Mouse (Mus musculus) T-helper 1 cell (primary cell): ENCODE measurements around the gene Fndc5.

Experiments used
- in situ Hi-C: fragments of 300-600 bp; cut with MboI, MseI; formaldehyde crosslinking; loops from one replicate; pipeline ENCODE4 v1.15.1; 2025; ENCODE audit warnings: high pct_unique_total_duplicates

Gene Fndc5

DNA sequence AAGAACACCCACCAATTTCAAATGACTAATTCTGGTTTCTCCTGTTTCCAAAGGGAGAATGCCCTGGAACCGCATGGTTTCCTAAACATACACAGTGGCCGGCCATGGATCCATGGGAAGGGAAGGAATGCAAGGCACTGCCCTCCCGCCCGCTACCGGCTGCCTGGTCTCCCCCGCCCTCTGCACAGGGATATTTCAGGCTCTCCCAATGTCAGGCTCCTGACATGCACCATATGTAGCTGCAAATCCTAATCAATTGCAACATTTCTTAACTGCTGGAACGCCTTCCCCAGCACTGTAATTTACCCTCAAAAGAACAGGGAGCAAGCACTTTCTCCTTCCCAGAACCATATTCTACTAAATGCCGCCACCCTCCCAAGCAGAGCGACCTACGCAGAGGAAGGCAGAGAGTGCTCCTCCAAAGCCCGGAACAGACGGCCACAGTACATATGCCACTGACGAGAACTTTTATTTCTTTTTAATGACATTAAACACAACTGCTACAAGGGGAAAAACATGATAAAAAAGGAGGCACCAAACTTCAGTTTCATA is 10.8 kb downstream of the Fndc5 start:
- in situ Hi-C loops: no loop called here

DNA sequence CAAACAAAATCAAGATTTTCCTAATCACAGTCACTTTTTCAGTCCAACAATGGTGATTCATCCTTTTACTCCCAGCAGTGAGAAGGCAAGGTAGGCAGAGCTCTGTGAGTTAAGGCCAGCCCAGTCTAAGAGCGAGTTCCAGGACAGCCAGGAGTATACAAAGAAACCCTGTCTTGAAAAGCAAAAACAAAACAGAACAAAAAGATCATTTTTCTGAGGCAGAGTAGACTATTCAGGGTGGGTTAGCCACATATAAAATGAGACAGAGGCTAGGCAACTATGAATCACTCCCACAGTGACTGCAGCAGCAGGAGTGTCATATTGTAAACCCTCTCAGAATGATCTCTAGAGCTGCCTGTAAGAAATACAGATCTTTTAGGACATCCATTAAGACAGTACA is 12.5 kb downstream of the Fndc5 start:
- in situ Hi-C loops: no loop called here

DNA sequence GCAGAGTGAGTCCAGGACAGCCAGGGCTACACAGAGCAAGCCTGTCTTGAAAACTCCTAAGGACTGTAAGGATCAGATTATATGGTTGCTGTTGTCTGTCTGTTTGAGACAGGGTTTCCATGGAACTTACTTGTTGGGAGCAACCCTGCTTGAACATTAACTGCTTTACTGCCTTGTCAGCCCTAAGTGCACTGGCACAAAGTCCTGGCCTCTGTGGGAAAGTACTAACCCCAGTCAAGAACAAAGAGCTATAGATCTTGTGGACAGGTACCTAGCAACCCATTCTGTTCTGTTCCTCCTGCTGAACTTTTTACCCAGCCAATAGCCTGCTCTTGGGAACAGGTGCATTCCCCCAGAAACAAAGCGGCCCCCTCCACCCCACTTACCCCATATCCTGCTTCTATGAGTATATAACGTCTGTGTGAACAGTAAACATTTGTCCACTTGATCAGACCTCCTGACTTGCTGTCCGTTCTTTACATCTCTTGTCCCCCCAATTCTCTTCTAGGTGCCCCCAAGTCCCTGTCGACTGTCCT is 14.5 kb downstream of the Fndc5 start:
- in situ Hi-C loops: no loop called here

DNA sequence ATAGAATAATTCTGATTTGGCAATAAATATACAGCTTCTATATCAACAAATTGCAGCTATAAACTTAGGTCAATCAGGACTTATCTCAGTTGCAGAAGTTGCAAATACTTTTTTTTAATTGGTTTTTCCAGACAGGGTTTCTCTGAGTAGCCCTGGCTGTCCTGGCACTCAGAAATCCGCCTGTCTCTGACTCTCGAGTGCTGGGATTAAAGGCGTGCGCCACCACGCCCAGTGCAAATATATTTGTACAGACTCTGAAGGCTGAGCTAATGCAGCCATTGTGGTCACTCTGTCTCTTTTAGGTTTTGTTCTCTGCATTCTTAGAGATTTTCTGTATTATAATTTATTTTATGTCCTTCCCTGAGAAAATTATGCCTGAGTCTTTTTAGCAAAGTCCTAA is 20.7 kb downstream of the Fndc5 start:
- in situ Hi-C loops: no loop called here

DNA sequence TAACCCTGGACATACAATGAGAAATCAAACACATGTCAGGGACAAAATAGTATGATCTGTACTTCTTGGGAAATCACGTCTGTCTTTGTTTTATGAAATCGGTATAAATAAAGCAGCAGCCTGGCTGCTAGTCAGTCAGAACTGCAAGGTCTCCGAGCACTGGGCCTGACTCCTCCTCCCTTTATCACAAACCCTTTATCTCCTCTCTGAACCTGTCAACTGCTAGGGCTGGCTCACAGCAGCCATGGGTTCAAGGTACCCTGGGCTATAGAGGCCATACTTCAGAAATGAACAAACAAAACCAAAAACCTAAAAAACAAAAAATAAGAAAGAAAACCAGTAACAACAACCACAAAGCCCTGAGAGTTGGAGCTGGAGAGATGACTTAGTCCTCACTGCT is 21.8 kb downstream of the Fndc5 start:
- in situ Hi-C loops: no loop called here

DNA sequence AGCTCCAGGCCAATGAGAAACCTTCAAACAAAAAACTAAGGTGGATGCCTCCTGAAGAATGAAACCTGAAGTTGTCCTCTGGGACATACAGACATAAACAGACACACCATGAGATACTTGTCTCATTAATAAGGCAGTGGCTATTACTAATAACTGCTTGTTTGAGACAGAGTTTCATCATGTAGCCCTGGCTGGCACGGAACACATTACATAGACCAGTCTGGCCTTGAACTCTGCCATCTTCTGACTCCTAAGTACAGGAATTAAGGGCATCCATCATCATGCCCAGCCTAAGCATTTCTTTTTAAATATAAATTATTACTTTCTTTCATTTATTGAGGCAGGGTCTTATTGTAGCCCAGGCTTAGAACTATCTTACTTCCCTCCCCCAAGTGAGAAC is 24.3 kb downstream of the Fndc5 start:
- in situ Hi-C loops: no loop called here

DNA sequence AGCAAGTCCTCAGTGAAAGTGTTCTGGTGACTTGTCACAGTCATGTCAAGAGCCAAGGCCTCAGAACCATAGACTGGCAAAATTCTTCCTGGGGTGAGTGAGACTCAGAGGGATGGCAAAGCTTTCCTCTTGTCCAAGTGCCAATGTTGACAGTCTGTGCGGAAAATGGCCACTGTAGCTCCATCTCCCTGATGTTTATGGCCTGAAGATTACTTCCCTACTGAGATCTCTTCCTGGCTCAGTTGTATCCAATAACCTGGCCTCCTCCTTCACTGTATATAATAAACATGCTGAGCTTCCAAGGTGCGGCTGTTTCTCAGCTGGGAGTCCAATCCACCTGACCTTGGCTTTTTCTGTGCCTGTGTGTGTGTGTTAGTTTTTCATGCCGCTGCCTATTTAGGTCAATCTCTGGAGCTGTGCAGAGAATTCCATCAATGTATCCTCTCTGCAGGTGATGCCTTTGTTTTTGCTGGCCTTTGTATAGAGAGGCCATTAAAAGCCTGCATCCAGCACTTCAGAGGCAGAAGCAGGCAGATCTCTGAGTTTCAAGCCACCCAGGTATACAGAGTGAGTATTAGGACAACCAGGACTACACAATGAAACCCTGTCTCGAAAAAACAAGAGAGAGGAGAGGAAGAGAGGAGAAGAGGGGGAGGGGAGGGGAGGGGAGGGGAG is 24.9 kb downstream of the Fndc5 start:
- in situ Hi-C loops: no loop called here

DNA sequence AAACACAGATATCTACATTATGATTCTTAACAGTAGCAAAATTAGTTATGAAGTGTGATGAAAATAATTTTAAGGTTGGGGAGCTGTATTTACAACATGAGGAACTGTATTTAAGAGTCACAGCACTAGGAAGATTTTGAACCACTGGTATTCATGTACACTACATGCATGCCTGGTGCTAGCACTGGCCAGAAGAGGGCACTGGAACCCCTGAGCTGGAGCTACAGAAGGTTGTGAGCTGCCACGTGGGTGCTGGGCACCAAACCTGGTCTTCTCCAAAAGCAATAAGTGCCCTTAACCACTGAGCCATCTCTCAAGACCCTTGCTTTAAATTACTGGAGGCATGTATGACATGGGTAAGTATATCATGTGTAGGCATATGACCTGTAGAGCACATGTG is 35.7 kb downstream of the Fndc5 start:
- in situ Hi-C loops: no loop called here

DNA sequence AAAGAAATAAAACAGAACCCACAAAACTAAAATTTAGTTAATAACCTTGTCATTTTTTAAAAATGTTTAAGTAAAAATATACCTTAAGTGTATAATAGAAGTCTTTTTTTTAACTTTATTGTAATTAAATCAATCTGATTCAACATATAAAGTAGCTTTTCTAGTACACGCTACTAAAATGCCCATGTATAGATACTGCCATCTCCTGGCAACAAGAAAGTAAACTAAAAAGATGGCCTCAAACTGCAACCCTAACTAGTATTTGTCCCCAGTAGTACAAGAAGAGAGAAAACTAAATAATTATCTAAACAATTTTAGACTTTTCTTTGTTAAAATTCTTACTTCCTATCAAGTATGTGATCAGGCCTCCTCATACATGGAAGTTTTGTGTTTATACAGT is 42.8 kb downstream of the Fndc5 start:
- in situ Hi-C loops: no loop called here

DNA sequence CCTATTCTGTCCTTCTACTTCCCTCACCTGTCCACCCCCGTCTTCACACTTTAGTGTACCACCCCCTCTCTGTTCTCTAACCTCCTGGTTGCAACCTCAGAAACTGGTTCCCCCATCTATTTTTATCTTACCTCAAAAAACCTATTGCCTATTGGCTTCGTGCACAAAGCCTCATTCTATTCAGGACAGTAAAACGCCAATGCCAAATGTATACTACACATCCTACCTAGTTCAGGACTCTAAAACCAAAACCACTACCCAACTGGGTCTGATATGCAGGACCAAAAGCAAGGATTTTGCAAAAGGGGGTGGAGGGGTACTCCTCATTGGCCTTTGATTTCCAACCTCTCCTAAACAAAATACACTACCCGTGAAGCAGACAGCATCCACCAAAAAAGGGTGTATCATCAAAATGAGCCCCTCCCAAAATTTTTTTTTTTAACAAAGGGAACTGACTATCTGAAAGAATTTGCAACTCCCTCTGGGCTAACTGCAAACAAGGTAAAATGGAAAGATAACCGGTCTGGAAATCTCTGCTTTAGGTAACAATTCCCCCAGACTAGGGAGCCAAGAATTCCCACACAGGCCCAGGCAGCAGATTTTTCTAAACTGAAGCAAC is 51.4 kb downstream of the Fndc5 start:
- in situ Hi-C loops: no loop called here

DNA sequence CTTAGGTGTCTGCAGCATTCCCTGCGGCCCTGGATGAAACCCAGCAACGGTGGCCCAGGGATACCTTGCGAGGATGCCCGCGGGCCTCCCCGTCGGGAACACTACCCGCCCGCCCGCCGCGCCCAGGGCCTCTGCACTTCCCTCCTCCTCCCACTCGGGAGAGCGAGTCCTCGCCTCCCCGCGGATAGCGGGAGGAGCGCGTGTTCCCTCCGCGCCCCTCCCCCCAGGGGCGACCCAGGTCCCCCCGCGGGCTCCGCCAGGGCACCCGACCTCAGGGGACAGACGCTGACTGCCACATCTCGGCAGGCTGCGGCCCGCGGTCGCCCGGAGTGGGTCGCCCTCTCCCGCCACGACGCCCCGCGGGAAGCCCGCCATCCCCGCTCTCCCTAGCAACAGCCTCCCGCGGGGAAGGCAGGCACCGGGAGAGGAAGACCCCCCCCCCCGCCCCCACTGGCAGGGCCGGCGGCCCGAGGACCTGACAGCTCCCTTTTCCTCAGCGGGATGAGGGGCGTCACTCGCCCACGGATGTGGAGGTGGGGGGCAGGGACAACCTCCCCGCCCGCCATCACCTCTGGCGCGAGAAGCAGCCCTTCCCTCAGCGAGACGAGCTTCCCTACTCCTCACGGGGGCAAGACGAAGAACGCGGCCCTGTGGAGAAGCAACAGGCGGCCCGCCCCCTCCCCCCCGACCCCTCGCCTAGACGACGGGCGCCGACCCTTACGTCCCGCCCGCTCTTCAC is 52.2 kb downstream of the Fndc5 start:
- in situ Hi-C loops: no loop called here

DNA sequence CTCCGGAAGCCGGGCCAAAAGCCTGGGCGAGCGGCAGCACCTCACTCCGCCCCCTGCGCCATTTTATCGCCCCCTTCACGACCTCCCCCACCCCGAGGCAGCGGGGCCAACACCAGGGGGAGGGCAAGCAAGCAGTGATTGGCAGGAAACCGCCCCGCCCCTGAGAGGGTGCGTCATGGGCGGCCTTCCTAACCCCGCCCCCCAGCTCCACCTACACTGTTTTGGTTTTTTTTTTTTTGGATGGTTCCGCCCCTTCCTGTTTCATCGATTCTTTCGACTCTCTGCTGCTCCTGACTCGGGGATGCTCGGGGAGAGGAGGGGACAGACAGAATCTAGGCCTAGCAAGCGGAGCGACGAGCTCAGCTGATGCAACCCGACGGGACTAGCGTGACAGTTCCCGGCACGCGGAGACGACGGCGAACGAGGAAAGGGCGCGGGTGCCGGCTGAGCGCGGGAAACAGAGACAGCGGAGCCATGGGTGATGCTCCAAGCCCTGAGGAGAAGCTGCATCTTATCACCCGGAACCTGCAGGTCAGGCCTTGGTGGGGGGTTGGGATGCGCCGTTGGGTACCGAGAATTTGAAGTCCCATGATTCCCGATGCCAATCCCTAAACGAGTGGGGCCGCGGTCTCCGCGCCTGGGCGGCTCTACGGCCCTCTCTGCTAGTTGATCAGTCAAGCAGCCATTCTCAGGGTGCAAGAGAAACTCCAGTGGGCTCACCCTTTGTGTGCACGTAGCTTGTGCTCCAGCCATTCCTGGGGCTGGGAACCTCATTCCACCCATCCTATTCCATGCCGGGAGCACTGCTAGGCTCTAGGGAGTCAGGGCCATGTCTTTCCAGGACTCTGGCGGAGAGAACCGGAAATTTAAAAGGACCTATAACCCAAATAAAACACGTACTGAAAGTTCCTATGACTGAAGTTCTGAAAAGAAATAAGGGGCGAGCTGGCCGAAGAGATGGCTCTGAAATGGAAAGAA is 53.0 kb downstream of the Fndc5 start, which contains the start of the genes S100pbp and Yars:
Gene S100pbp (minus strand): TSS at position 186 of the 978 bp plus-strand sequence.
Gene Yars (plus strand): TSS at position 219 of the 978 bp plus-strand sequence.
- in situ Hi-C loops: no loop called here

DNA sequence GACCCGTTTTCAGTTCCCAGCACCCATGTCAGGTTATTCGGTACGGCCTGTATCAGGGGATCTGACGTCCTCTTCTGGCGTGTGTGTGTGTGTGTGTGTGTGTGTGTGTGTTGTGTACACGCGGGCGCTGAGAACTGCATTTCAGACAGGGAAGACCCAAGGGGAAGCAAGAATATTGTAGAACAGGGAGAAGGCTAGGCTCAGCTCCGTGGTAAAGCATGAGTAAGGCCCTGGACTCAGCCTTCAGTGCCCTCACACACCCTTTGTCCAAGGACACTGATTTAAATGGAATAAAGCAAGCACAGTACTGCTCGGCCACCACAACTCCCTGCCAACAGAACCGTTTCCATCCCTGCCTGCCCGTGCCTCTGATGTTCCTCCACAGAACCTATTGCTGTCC is 53.7 kb downstream of the Fndc5 start:
- in situ Hi-C loops: no loop called here

DNA sequence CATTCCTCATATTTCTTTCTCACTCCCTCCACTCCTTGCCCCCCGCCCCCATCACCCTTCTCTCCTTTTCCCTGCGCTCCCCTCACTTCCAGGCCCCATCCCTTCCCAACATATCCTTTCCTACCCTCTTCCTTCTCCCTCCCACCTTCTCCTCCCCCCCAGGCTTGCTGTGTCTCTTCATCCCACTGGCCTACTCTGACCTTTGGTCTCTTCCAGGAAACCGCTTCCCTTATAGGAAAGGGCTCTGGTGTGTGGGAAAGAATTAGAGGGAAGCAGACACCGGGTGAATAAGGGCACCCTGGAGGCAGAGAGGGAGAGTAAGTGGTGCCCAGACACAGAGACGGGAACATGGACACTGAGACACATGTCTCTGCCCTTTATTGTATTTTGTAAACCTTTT is 54.9 kb downstream of the Fndc5 start:
- in situ Hi-C loops: no loop called here
